Mouse (Mus musculus) bone marrow, adult 2 months (tissue): ENCODE data around the gene Clip2. TPM values are rescaled to one million over a fixed set of nuclear protein-coding genes. Genes with fewer than 3 reads are reported as not detected.
A peak's percentile ranks its signal among the peaks of the same experiment; 100 is the strongest.

Source experiments
- H3K27ac ChIP-seq: fragments of 200-500 bp; 2 replicates; pipeline ENCODE4 v1.5.1; 2012; ENCODE audit warnings: low read depth, mild to moderate bottlenecking, control low read depth, inconsistent platforms, low read length; ENCODE audit not compliant: control insufficient read depth, poor library complexity, insufficient read depth
- H3K4me1 ChIP-seq: fragments of 200-500 bp; 2 replicates; pipeline ENCODE4 v1.6.1; 2011; ENCODE audit warnings: low read length; ENCODE audit not compliant: control insufficient read depth, insufficient read depth
- H3K4me3 ChIP-seq: fragments of 200-500 bp; replicated peaks from 2 replicates; pipeline ENCODE3; 2011; ENCODE audit warnings: mild to moderate bottlenecking, low read depth, low read length, control low read depth; ENCODE audit not compliant: control insufficient read depth
- CTCF ChIP-seq: fragments of 200-500 bp; IDR thresholded peaks from 2 replicates; pipeline ENCODE4 v1.5.1; 2011; ENCODE audit warnings: low read length, control low read depth; ENCODE audit not compliant: control insufficient read depth, insufficient read depth
- POLR2A ChIP-seq: fragments of 200-500 bp; IDR thresholded peaks from 2 replicates; pipeline ENCODE4 v1.6.1; 2011; ENCODE audit warnings: low read depth, mild to moderate bottlenecking, control low read depth, low read length, borderline replicate concordance; ENCODE audit not compliant: control insufficient read depth
- WGBS: fragments of 180-500 bp; shearing (Covaris S2); methylation state at CpG from one replicate; pipeline ENCODE4 v1.1.7; 2018; 5-methylcytosine and 5-hydroxymethylcytosine counted together
- polyA plus RNA-seq: library from polyadenylated mRNA; stranded (reverse); fragments of >200 nt; gene quantifications from 2 replicates; pipeline ENCODE4 v1.2.4, GENCODE M21; 2011; ENCODE audit warnings: low replicate concordance; ENCODE audit not compliant: missing spikeins, insufficient read depth, insufficient read length

Clip2 gene
- polyA plus RNA-seq, 1 experiment, result 5.6 TPM

GRCm38 (mm10) chr5:134583006-134583883, 31.0 kb upstream of the Clip2 start:
- H3K27ac ChIP-seq, result peak overlapping the region; percentile 51
- TF ChIP-seq CTCF (no peak), POLR2A (no peak)
- peak overlapping the region; percentile 95 for H3K4me3 ChIP-seq
- peaks cover 2% of the 10 kb centered on the region; the same call in 1 of the 2 replicates for H3K4me1 ChIP-seq
- 16% methylated on average over 15 of the region's 15 CpGs for WGBS

GRCm38 (mm10) chr5:134582221-134582907, 30.1 kb upstream of the Clip2 start:
- 7% methylated on average over 30 of the region's 30 CpGs for WGBS
- TF ChIP-seq POLR2A, result peak; percentile 85; the same call in 1 of the 2 replicates
- peak; percentile 70 for TF ChIP-seq CTCF
- Histone ChIP-seq H3K4me3 (peak overlapping the region; percentile 95), H3K27ac (peak overlapping the region; percentile 23; the same call in 1 of the 2 replicates), H3K4me1 (peaks cover 2% of the 10 kb centered on the region; the same call in 1 of the 2 replicates)

- Histone ChIP-seq H3K4me1 (peaks cover 2% of the 10 kb centered on the region; the same call in 1 of the 2 replicates), H3K27ac (no peak within 1 kb of the TSS), H3K4me3 (no peak within 1 kb of the TSS)
- TF ChIP-seq POLR2A, result no peak
- 91% methylated on average over 5 of the region's 5 CpGs for WGBS
Observed at GRCm38 (mm10) chr5:134581146-134581545, 28.9 kb upstream of the Clip2 start, which contains the start of gene Rfc2. Rfc2 (plus strand) TSS chr5:134581366.

GRCm38 (mm10) chr5:134579135-134579534, 26.9 kb upstream of the Clip2 start:
- WGBS, result 70% methylated on average over 3 of the region's 3 CpGs

GRCm38 (mm10) chr5:134577534-134577933, 25.3 kb upstream of the Clip2 start:
- no peak for TF ChIP-seq CTCF
- TF ChIP-seq POLR2A, result no peak
- WGBS, result 91% methylated on average over 7 of the region's 7 CpGs
- H3K4me1 ChIP-seq, result no peaks in the 10 kb centered on the region; the same call in 1 of the 2 replicates
- H3K27ac ChIP-seq, result no peak overlapping the region
- H3K4me3 ChIP-seq, result no peak overlapping the region

More at GRCm38 (mm10) chr5:134579135-134579534, 26.9 kb upstream of the Clip2 start:
- no peak overlapping the region for H3K4me3 ChIP-seq
- peaks cover 2% of the 10 kb centered on the region; the same call in 1 of the 2 replicates for H3K4me1 ChIP-seq
- H3K27ac ChIP-seq, result no peak overlapping the region
- TF ChIP-seq POLR2A, result no peak
- TF ChIP-seq CTCF, result no peak

GRCm38 (mm10) chr5:134576517-134577220, 24.4 kb upstream of the Clip2 start:
- Histone ChIP-seq H3K27ac (no peak overlapping the region), H3K4me1 (no peaks in the 10 kb centered on the region; the same call in 1 of the 2 replicates), H3K4me3 (no peak overlapping the region)
- WGBS, result 79% methylated on average over 14 of the region's 14 CpGs
- TF ChIP-seq POLR2A, result no peak
- no peak for TF ChIP-seq CTCF

- 82% methylated on average over 5 of the region's 5 CpGs for WGBS
- Histone ChIP-seq H3K4me1 (no peaks in the 10 kb centered on the region; the same call in 1 of the 2 replicates), H3K4me3 (no peak overlapping the region), H3K27ac (no peak overlapping the region)
- no peak for TF ChIP-seq POLR2A
- no peak for TF ChIP-seq CTCF
Observed at GRCm38 (mm10) chr5:134575833-134576232, 23.6 kb upstream of the Clip2 start.

GRCm38 (mm10) chr5:134572508-134573214, 20.4 kb upstream of the Clip2 start:
- TF ChIP-seq POLR2A, result no peak
- TF ChIP-seq CTCF, result no peak
- Histone ChIP-seq H3K27ac (no peak overlapping the region), H3K4me3 (peak overlapping the region; percentile 10), H3K4me1 (no peaks in the 10 kb centered on the region; the same call in 1 of the 2 replicates)
- WGBS, result 15% methylated on average over 10 of the region's 10 CpGs
